Mouse (Mus musculus) lung, embryonic 16.5 days (tissue): Measurements from ENCODE around the gene Ldlrad3. TPM values are rescaled to one million over a fixed set of nuclear protein-coding genes. Genes with fewer than 3 reads are reported as not detected.

ENCODE experiments used
- ATAC-seq: fragments of 200-750 bp; cut with Nextera tagmentation; 2 replicates; pipeline ENCODE4 v1.8.0; 2017; ENCODE audit warnings: low read depth, mild to moderate bottlenecking, moderate library complexity
- H3K27ac ChIP-seq: fragments of 300-500 bp; sonication (generic); 2 replicates; pipeline ENCODE4 v1.5.1; 2014; ENCODE audit warnings: mild to moderate bottlenecking, control low read depth, low read length
- H3K27me3 ChIP-seq: fragments of 300-500 bp; sonication (generic); 2 replicates; pipeline ENCODE4 v1.6.1; 2014; ENCODE audit warnings: low read depth, low read length, mixed read lengths; ENCODE audit not compliant: control insufficient read depth, insufficient read depth
- H3K36me3 ChIP-seq: fragments of 300-500 bp; sonication (generic); 2 replicates; pipeline ENCODE4 v1.6.1; 2014; ENCODE audit warnings: low read length; ENCODE audit not compliant: control insufficient read depth, insufficient read depth
- H3K4me1 ChIP-seq: fragments of 300-500 bp; sonication (generic); replicated peaks from 2 replicates; pipeline ENCODE4 v1.6.1; 2014; ENCODE audit warnings: low read length, mixed read lengths; ENCODE audit not compliant: control insufficient read depth, insufficient read depth
- H3K4me2 ChIP-seq: fragments of 300-500 bp; sonication (generic); 2 replicates; pipeline ENCODE4 v1.6.1; 2014; ENCODE audit warnings: low read depth, low read length, control low read depth
- H3K4me3 ChIP-seq: fragments of 300-500 bp; sonication (generic); 2 replicates; pipeline ENCODE4 v1.5.1; 2014; ENCODE audit warnings: mild to moderate bottlenecking, low read length, control low read depth
- H3K9ac ChIP-seq: fragments of 300-500 bp; sonication (generic); 2 replicates; pipeline ENCODE4 v1.6.1; 2014; ENCODE audit warnings: low read length, control low read depth
- H3K9me3 ChIP-seq: fragments of 300-500 bp; sonication (generic); 2 replicates; pipeline ENCODE4 v1.6.1; 2016; ENCODE audit warnings: low read length; ENCODE audit not compliant: control insufficient read depth
- WGBS: fragments of 180-500 bp; shearing (Covaris S2); extraction: QIAGEN DNeasy Blood & Tissue Kit; methylation state at CpG from one replicate; pipeline ENCODE4 v1.1.7; 2014; 5-methylcytosine and 5-hydroxymethylcytosine counted together
- polyA plus RNA-seq: library from polyadenylated mRNA; unstranded; fragments of >200 nt; fragmentation: Nextera tagmentation; extraction: Ambion mirVana; gene quantifications from 2 replicates; pipeline ENCODE4 v1.2.1, GENCODE M21; 2015

The Ldlrad3 gene
- polyA plus RNA-seq, 1 experiment from 2014 or later, result 50.0 TPM

- 77% methylated on average over 7 of the region's 7 CpGs for WGBS
- H3K9me3 ChIP-seq, result no peaks in the 10 kb centered on the region
These were observed 267.7 kb downstream of the Ldlrad3 start for GRCm38 (mm10) chr2:101918518-101918917.

GRCm38 (mm10) chr2:101909326-101910080, 276.7 kb downstream of the Ldlrad3 start:
- no peak overlapping the region for H3K27ac ChIP-seq
- no peak for ATAC-seq
- WGBS, result 88% methylated on average over 15 of the region's 15 CpGs

More at GRCm38 (mm10) chr2:101918518-101918917, 267.7 kb downstream of the Ldlrad3 start:
- no peak overlapping the region for H3K9ac ChIP-seq
- H3K4me3 ChIP-seq, result no peak overlapping the region
- ATAC-seq, result no peak
- H3K27ac ChIP-seq, result no peak overlapping the region
- H3K27me3 ChIP-seq, result no peaks in the 10 kb centered on the region
- no peak overlapping the region for H3K4me2 ChIP-seq
- 0 out of 2 replicates have a peak, but pooled peaks cover 1% of the 10 kb centered on the region for H3K4me1 ChIP-seq
- H3K36me3 ChIP-seq, result no peaks in the 10 kb centered on the region

DNA sequence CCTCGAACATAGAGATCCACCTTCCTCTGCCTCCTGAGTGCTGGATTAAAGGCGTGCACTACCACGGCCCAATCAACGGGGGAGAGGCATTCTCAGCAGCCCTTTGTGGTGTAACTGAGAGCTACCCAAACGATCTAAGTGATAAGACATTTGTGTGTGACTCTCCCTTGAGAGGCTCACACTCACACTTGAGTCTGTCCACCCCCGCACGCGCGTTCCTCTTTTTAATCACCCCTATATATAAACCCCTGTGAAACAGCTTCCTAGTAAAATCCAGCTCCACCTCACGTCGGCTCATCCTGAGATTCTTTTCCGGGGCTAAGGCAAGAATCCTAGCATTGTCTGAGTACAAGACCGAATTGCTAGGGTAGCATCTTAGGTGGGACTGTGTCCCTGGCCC, 277.4 kb downstream of the Ldlrad3 start:
- H3K36me3 ChIP-seq, result no peaks in the 10 kb centered on the region
- H3K4me2 ChIP-seq, result no peak overlapping the region
- H3K9ac ChIP-seq, result no peak overlapping the region
- H3K9me3 ChIP-seq, result no peaks in the 10 kb centered on the region
- H3K4me3 ChIP-seq, result no peak overlapping the region
- ATAC-seq, result no peak
- no peak overlapping the region for H3K27ac ChIP-seq
- H3K4me1 ChIP-seq, result peaks cover 4% of the 10 kb centered on the region; the same call in 1 of the 2 replicates
- H3K27me3 ChIP-seq, result no peaks in the 10 kb centered on the region
- 72% methylated on average over 13 of the region's 13 CpGs for WGBS

More at GRCm38 (mm10) chr2:101909326-101910080, 276.7 kb downstream of the Ldlrad3 start:
- H3K27me3 ChIP-seq, result no peaks in the 10 kb centered on the region
- H3K36me3 ChIP-seq, result no peaks in the 10 kb centered on the region
- no peak overlapping the region for H3K4me3 ChIP-seq
- no peak overlapping the region for H3K9ac ChIP-seq
- H3K4me2 ChIP-seq, result no peak overlapping the region
- no peaks in the 10 kb centered on the region for H3K9me3 ChIP-seq
- peaks cover 4% of the 10 kb centered on the region; the same call in 1 of the 2 replicates for H3K4me1 ChIP-seq

GRCm38 (mm10) chr2:101907386-101908022, 278.7 kb downstream of the Ldlrad3 start:
- Histone ChIP-seq H3K27me3 (no peaks in the 10 kb centered on the region), H3K36me3 (no peaks in the 10 kb centered on the region), H3K4me1 (peaks cover 4% of the 10 kb centered on the region; the same call in 1 of the 2 replicates), H3K27ac (no peak overlapping the region), H3K4me2 (no peak overlapping the region), H3K9me3 (no peaks in the 10 kb centered on the region), H3K4me3 (no peak overlapping the region), H3K9ac (no peak overlapping the region)
- ATAC-seq, result no peak
- whole genome bisulfite sequencing, result 83% methylated on average over 10 of the region's 10 CpGs

GRCm38 (mm10) chr2:101906379-101906690, 279.9 kb downstream of the Ldlrad3 start:
- Histone ChIP-seq H3K4me3 (no peak overlapping the region), H3K9ac (0 out of 2 replicates have a peak overlapping the region, but pooled peaks have one; percentile 53), H3K27me3 (no peaks in the 10 kb centered on the region), H3K4me2 (no peak overlapping the region; the same call in 1 of the 2 replicates), H3K27ac (no peak overlapping the region), H3K9me3 (no peaks in the 10 kb centered on the region), H3K36me3 (no peaks in the 10 kb centered on the region), H3K4me1 (peaks cover 4% of the 10 kb centered on the region; the same call in 1 of the 2 replicates)
- peak; percentile 39; the same call in 1 of the 2 replicates for ATAC-seq
- 67% methylated on average over 5 of the region's 5 CpGs for WGBS

- Histone ChIP-seq H3K9ac (peak overlapping the region; percentile 53), H3K27ac (no peak overlapping the region), H3K4me2 (peak overlapping the region; percentile 50), H3K36me3 (no peaks in the 10 kb centered on the region), H3K4me1 (peaks cover 4% of the 10 kb centered on the region; the same call in 1 of the 2 replicates), H3K27me3 (no peaks in the 10 kb centered on the region), H3K9me3 (no peaks in the 10 kb centered on the region), H3K4me3 (peak overlapping the region; percentile 25)
- ATAC-seq, result peak; percentile 78
- WGBS, result 19% methylated on average over 21 of the region's 21 CpGs
These were observed 280.4 kb downstream of the Ldlrad3 start for GRCm38 (mm10) chr2:101905534-101906378.

DNA sequence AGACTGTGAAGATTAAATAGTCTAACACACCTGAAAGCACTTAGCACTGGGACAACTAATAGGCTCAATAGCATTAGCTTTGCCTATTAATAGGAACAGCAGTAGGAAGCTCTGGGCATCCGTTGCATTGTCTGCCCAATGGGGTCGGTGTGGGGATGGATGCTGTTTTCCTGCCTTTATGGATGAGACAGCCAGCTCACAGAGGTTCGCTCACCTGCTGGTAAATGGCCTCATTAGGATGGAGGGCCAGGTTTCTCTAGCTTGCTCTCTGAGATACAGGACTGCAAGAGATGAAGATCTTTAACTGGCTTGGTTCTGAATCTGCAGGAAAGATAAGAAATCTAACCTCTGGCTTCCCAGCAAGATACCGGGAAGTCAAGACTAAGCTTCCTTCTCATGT, 284.0 kb downstream of the Ldlrad3 start:
- Histone ChIP-seq H3K27ac (no peak overlapping the region), H3K4me2 (no peak overlapping the region), H3K36me3 (no peaks in the 10 kb centered on the region; the same call in 1 of the 2 replicates), H3K27me3 (no peaks in the 10 kb centered on the region), H3K4me3 (no peak overlapping the region), H3K4me1 (peaks cover 4% of the 10 kb centered on the region; the same call in 1 of the 2 replicates), H3K9me3 (no peaks in the 10 kb centered on the region), H3K9ac (no peak overlapping the region)
- 82% methylated on average over 4 of the region's 4 CpGs for WGBS
- no peak for ATAC-seq
